Mouse (Mus musculus): ENCODE measurements around the gene Cldn14. TPM values are rescaled to one million over a fixed set of nuclear protein-coding genes. Genes with fewer than 3 reads are reported as not detected.
"Not testable (repeated sequence)": the region's sequence is repeated elsewhere in the genome, so short reads cannot be mapped to it uniquely, and the experiment has no call there.

Cldn14 gene
- polyA plus RNA-seq, 1 experiment from 2014 or later: 2.2 TPM

GRCm38 (mm10) chr16:94034152-94034551 lies 25.5 kb upstream of the Cldn14 start:
- no peaks in the 10 kb centered on the region for H3K9me3 ChIP-seq (replicated peaks)
- 65% methylated on average over 9 of the region's 9 CpGs for WGBS (ENCODE audit: insufficient replicate concordance)
- no peak overlapping the region for H3K4me2 ChIP-seq
- no peak for ATAC-seq (ENCODE audit: insufficient read depth)
- H3K27me3 ChIP-seq: peaks cover 8% of the 10 kb centered on the region
- H3K27ac ChIP-seq (replicated peaks): no peak overlapping the region
- no peaks in the 10 kb centered on the region for H3K36me3 ChIP-seq (replicated peaks)
- no peak overlapping the region for H3K4me3 ChIP-seq (replicated peaks)
- no peak overlapping the region for H3K9ac ChIP-seq
- H3K4me1 ChIP-seq (replicated peaks): no peaks in the 10 kb centered on the region

GRCm38 (mm10) chr16:94032270-94032669 lies 23.6 kb upstream of the Cldn14 start:
- Histone ChIP-seq H3K4me2 (no peak overlapping the region), H3K4me1 (replicated peaks) (no peaks in the 10 kb centered on the region), H3K9ac (no peak overlapping the region), H3K36me3 (replicated peaks) (no peaks in the 10 kb centered on the region), H3K4me3 (replicated peaks) (no peak overlapping the region), H3K9me3 (replicated peaks) (no peaks in the 10 kb centered on the region), H3K27me3 (no peaks in the 10 kb centered on the region), H3K27ac (replicated peaks) (no peak overlapping the region)
- 27% methylated on average over 5 of the region's 5 CpGs for WGBS (ENCODE audit: insufficient replicate concordance)
- ATAC-seq (ENCODE audit: insufficient read depth): no peak

GRCm38 (mm10) chr16:94023352-94024280 lies 15.0 kb upstream of the Cldn14 start:
- Histone ChIP-seq H3K4me1 (replicated peaks) (no peaks in the 10 kb centered on the region), H3K27me3 (no peaks in the 10 kb centered on the region), H3K4me2 (no peak overlapping the region), H3K9me3 (replicated peaks) (no peaks in the 10 kb centered on the region), H3K27ac (replicated peaks) (no peak overlapping the region), H3K4me3 (replicated peaks) (no peak overlapping the region), H3K9ac (no peak overlapping the region), H3K36me3 (replicated peaks) (no peaks in the 10 kb centered on the region)
- ATAC-seq (ENCODE audit: insufficient read depth): no peak
- 57% methylated on average over 28 of the region's 28 CpGs for WGBS (ENCODE audit: insufficient replicate concordance)

GRCm38 (mm10) chr16:94019725-94020124 lies 11.1 kb upstream of the Cldn14 start:
- not testable (repeated sequence) for ATAC-seq (ENCODE audit: insufficient read depth); H3K4me2 ChIP-seq; H3K9me3 ChIP-seq (replicated peaks); H3K27ac ChIP-seq (replicated peaks); H3K27me3 ChIP-seq; H3K9ac ChIP-seq; H3K4me3 ChIP-seq (replicated peaks); H3K4me1 ChIP-seq (replicated peaks); H3K36me3 ChIP-seq (replicated peaks)
- 50% methylated on average over 8 of the region's 8 CpGs for WGBS (ENCODE audit: insufficient replicate concordance)

- peaks cover 7% of the 10 kb centered on the region for H3K4me1 ChIP-seq (replicated peaks)
- H3K4me3 ChIP-seq (replicated peaks): no peak overlapping the region
- no peaks in the 10 kb centered on the region for H3K9me3 ChIP-seq (replicated peaks)
- H3K36me3 ChIP-seq (replicated peaks): no peaks in the 10 kb centered on the region
- H3K27ac ChIP-seq (replicated peaks): no peak overlapping the region
- H3K9ac ChIP-seq: no peak overlapping the region
- H3K4me2 ChIP-seq: no peak overlapping the region
- 51% methylated on average over 4 of the region's 4 CpGs for WGBS (ENCODE audit: insufficient replicate concordance)
- ATAC-seq (ENCODE audit: insufficient read depth): no peak
- no peaks in the 10 kb centered on the region for H3K27me3 ChIP-seq
Observed at GRCm38 (mm10) chr16:94017953-94018352, 9.3 kb upstream of the Cldn14 start.

- no peak overlapping the region for H3K4me3 ChIP-seq (replicated peaks)
- WGBS (ENCODE audit: insufficient replicate concordance): 66% methylated on average over 5 of the region's 5 CpGs
- no peak for ATAC-seq (ENCODE audit: insufficient read depth)
Observed at GRCm38 (mm10) chr16:94014489-94015096, 6.0 kb upstream of the Cldn14 start.

GRCm38 (mm10) chr16:94013328-94014086 lies 4.9 kb upstream of the Cldn14 start:
- H3K9ac ChIP-seq; H3K9me3 ChIP-seq (replicated peaks); H3K27ac ChIP-seq (replicated peaks); H3K4me3 ChIP-seq (replicated peaks); H3K4me2 ChIP-seq; H3K36me3 ChIP-seq (replicated peaks); ATAC-seq (ENCODE audit: insufficient read depth); H3K4me1 ChIP-seq (replicated peaks): not testable (repeated sequence)
- peaks cover 16% of the 10 kb centered on the region; the same call in 1 of the 2 replicates for H3K27me3 ChIP-seq
- 72% methylated on average over 8 of the region's 8 CpGs for WGBS (ENCODE audit: insufficient replicate concordance)

More at GRCm38 (mm10) chr16:94014489-94015096, 6.0 kb upstream of the Cldn14 start:
- no peaks in the 10 kb centered on the region for H3K36me3 ChIP-seq (replicated peaks)
- H3K4me2 ChIP-seq: no peak overlapping the region
- H3K9me3 ChIP-seq (replicated peaks): no peaks in the 10 kb centered on the region
- peaks cover 16% of the 10 kb centered on the region; the same call in 1 of the 2 replicates for H3K27me3 ChIP-seq
- H3K4me1 ChIP-seq (replicated peaks): peaks cover 7% of the 10 kb centered on the region
- no peak overlapping the region for H3K9ac ChIP-seq
- no peak overlapping the region for H3K27ac ChIP-seq (replicated peaks)

- Histone ChIP-seq H3K4me2 (no peak overlapping the region), H3K27me3 (peaks cover 20% of the 10 kb centered on the region; the same call in 1 of the 2 replicates), H3K27ac (replicated peaks) (no peak overlapping the region), H3K4me1 (replicated peaks) (peaks cover 7% of the 10 kb centered on the region), H3K36me3 (replicated peaks) (no peaks in the 10 kb centered on the region), H3K4me3 (replicated peaks) (no peak overlapping the region), H3K9ac (no peak overlapping the region), H3K9me3 (replicated peaks) (no peaks in the 10 kb centered on the region)
- WGBS (ENCODE audit: insufficient replicate concordance): 6% methylated on average over 5 of the region's 5 CpGs
- no peak for ATAC-seq (ENCODE audit: insufficient read depth)
Observed at GRCm38 (mm10) chr16:94011224-94011623, 2.6 kb upstream of the Cldn14 start.

GRCm38 (mm10) chr16:94010633-94011032 lies 2.0 kb upstream of the Cldn14 start:
- Histone ChIP-seq H3K27me3 (peaks cover 20% of the 10 kb centered on the region; the same call in 1 of the 2 replicates), H3K9me3 (replicated peaks) (no peaks in the 10 kb centered on the region), H3K4me1 (replicated peaks) (peaks cover 7% of the 10 kb centered on the region), H3K27ac (replicated peaks) (no peak overlapping the region), H3K4me3 (replicated peaks) (no peak overlapping the region), H3K36me3 (replicated peaks) (no peaks in the 10 kb centered on the region), H3K4me2 (no peak overlapping the region), H3K9ac (no peak overlapping the region)
- 74% methylated on average over 3 of the region's 3 CpGs for WGBS (ENCODE audit: insufficient replicate concordance)
- ATAC-seq (ENCODE audit: insufficient read depth): no peak

GRCm38 (mm10) chr16:94010156-94010555 lies 1.5 kb upstream of the Cldn14 start:
- no peak overlapping the region for H3K4me3 ChIP-seq (replicated peaks)
- peaks cover 7% of the 10 kb centered on the region for H3K4me1 ChIP-seq (replicated peaks)
- H3K4me2 ChIP-seq: no peak overlapping the region
- no peak for ATAC-seq (ENCODE audit: insufficient read depth)
- H3K27me3 ChIP-seq: peaks cover 20% of the 10 kb centered on the region; the same call in 1 of the 2 replicates
- 49% methylated on average over 5 of the region's 5 CpGs for WGBS (ENCODE audit: insufficient replicate concordance)
- H3K36me3 ChIP-seq (replicated peaks): no peaks in the 10 kb centered on the region
- H3K27ac ChIP-seq (replicated peaks): no peak overlapping the region
- no peaks in the 10 kb centered on the region for H3K9me3 ChIP-seq (replicated peaks)
- H3K9ac ChIP-seq: no peak overlapping the region

- Histone ChIP-seq H3K36me3 (replicated peaks) (no peaks in the 10 kb centered on the region), H3K27ac (replicated peaks) (no peak overlapping the region), H3K9me3 (replicated peaks) (no peaks in the 10 kb centered on the region), H3K4me2 (no peak overlapping the region), H3K4me3 (replicated peaks) (no peak overlapping the region), H3K9ac (no peak overlapping the region), H3K27me3 (peaks cover 20% of the 10 kb centered on the region; the same call in 1 of the 2 replicates), H3K4me1 (replicated peaks) (peaks cover 7% of the 10 kb centered on the region)
- no peak for ATAC-seq (ENCODE audit: insufficient read depth)
- 44% methylated on average over 5 of the region's 5 CpGs for WGBS (ENCODE audit: insufficient replicate concordance)
Observed at GRCm38 (mm10) chr16:94009356-94009755, 719 bp upstream of the Cldn14 start.
